Mouse (Mus musculus) liver, embryonic 14.5 days (tissue): Measurements from ENCODE around the gene F11r. TPM values are rescaled to one million over a fixed set of nuclear protein-coding genes. Genes with fewer than 3 reads are reported as not detected.

Source experiments
- ATAC-seq: fragments of 200-750 bp; cut with Nextera tagmentation; 2 replicates; pipeline ENCODE4 v1.8.0; 2017; ENCODE audit warnings: moderate number of reproducible peaks, mild to moderate bottlenecking, moderate library complexity; ENCODE audit not compliant: insufficient read depth
- DNase-seq, 3 experiments: peaks; one replicate each; pipeline ENCODE4 v3.0.0-alpha.2; 2012 to 2013; ENCODE audit warnings: low read depth in 3 of 3, low spot score in 3 of 3
- H3K27ac ChIP-seq: fragments of 300-500 bp; sonication (generic); 2 replicates; pipeline ENCODE4 v1.5.1; 2014; ENCODE audit warnings: moderate library complexity, mild to moderate bottlenecking, control low read depth, inconsistent platforms
- H3K27me3 ChIP-seq: fragments of 300-500 bp; sonication (generic); 2 replicates; pipeline ENCODE4 v1.6.1; 2014; ENCODE audit warnings: mild to moderate bottlenecking, low read length, moderate library complexity; ENCODE audit not compliant: control insufficient read depth, insufficient read depth
- H3K36me3 ChIP-seq: fragments of 300-500 bp; sonication (generic); replicated peaks from 2 replicates; pipeline ENCODE4 v1.6.1; 2014; ENCODE audit warnings: low read depth; ENCODE audit not compliant: control insufficient read depth, insufficient read depth
- H3K4me1 ChIP-seq, 2 experiments: fragments of 200-500 bp in 1 of 2; fragments of 300-500 bp in 1 of 2; sonication (generic) in 1 of 2; replicated peaks; 2 replicates each; pipeline ENCODE4 v1.6.1; 2012 to 2014; ENCODE audit warnings: antibody characterized with exemption in 1 of 2, inconsistent platforms in 1 of 2, low read length in 1 of 2; ENCODE audit not compliant: control insufficient read depth in 2 of 2, insufficient read depth in 2 of 2
- H3K4me2 ChIP-seq: fragments of 300-500 bp; sonication (generic); 2 replicates; pipeline ENCODE4 v1.6.1; 2014; ENCODE audit warnings: low read depth, mild to moderate bottlenecking, control low read depth, moderate library complexity
- H3K4me3 ChIP-seq, 2 experiments: fragments of 200-500 bp in 1 of 2; fragments of 300-500 bp in 1 of 2; sonication (generic) in 1 of 2; 2 replicates each; pipeline ENCODE4 v1.5.1; 2012 to 2014; ENCODE audit warnings: low read depth in 2 of 2, low read length in 2 of 2, mild to moderate bottlenecking in 2 of 2, control low read depth in 1 of 2, inconsistent platforms in 1 of 2, moderate library complexity in 1 of 2; ENCODE audit not compliant: insufficient read depth in 1 of 2
- H3K9ac ChIP-seq: fragments of 300-500 bp; sonication (generic); replicated peaks from 2 replicates; pipeline ENCODE4 v1.6.1; 2014; ENCODE audit warnings: mild to moderate bottlenecking, control low read depth, moderate library complexity
- H3K9me3 ChIP-seq: fragments of 300-500 bp; sonication (generic); 2 replicates; pipeline ENCODE4 v1.6.1; 2016; ENCODE audit warnings: low read length, mixed read lengths; ENCODE audit not compliant: control insufficient read depth
- CTCF ChIP-seq: IDR thresholded peaks from 2 replicates; pipeline ENCODE4 v1.5.1; 2016; ENCODE audit warnings: antibody characterized with exemption, low read depth, control low read depth
- EP300 ChIP-seq: IDR thresholded peaks from 2 replicates; pipeline ENCODE4 v1.6.1; 2016; ENCODE audit warnings: antibody characterized with exemption, low read depth
- WGBS: fragments of 180-500 bp; shearing (Covaris S2); extraction: QIAGEN DNeasy Blood & Tissue Kit; methylation state at CpG from one replicate; pipeline ENCODE4 v1.1.7; 2014; ENCODE audit not compliant: insufficient replicate concordance; 5-methylcytosine and 5-hydroxymethylcytosine counted together
- polyA plus RNA-seq, 2 experiments: library from polyadenylated mRNA; depleted of rRNA in 1 of 2; stranded (reverse) in 1 of 2; unstranded in 1 of 2; fragments of >200 nt; fragmentation: Nextera tagmentation in 1 of 2; extraction: Ambion mirVana in 1 of 2; gene quantifications; 2 replicates each; pipeline versions ENCODE4 v1.2.1 to v1.2.3; 2012 to 2014

F11r gene
- polyA plus RNA-seq, 2 experiments, result 11.9 to 13.6 TPM

DNA sequence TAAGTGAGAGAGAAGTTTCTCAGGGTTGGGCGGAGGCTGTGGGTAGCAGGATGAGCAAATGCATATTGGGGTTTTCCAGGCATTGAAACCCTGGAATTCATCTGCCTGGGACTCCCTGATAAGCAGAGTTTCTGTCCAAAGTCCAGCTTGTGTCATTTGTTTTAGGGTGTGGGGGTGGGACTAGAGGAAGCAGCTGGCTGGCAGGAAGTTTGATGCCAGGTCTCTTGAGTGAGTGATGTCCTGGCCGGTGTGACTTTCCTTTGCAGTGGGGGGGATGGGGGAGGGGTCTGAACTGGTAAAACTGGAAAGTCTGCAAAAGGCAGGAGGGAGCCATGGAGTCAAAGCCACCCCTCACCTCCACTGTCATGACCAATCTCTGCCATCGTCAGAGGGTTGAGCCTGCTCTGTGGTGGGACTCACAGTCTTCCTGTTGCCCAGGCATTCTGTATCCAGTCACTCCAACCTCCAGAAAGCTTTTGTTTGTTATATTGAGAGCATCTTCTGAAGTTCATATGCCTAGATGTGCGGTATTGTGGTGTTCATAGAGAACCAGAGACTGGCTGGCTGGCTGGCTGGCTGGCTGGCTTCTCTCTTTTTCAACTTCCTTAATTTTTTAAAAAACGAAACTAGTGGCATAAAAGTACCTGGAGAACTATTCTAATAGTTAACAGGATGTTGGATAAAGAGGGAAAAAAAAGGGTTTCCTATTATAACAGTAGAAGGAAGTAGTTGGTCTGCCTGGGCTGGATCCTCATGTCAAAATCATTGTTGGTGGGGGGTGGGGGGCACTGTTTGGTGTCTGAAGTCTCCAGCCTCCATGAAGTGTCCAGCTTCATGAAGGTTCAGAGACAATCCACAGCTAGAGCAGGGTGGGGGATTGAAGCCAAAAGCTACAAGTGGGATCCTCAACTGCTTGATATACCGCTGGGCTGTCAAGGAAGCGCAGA is 4.4 kb downstream of the F11r start:
- ATAC-seq (peak; percentile 40; the same call in 1 of the 2 replicates), DNase-seq (peak in 2 of 3 experiments; percentile 22 to 35)
- Histone ChIP-seq H3K27me3 (peaks cover 25% of the 10 kb centered on the region), H3K9ac (no peak overlapping the region), H3K4me2 (peak overlapping the region; percentile 42), H3K36me3 (no peaks in the 10 kb centered on the region), H3K4me3 (no peak overlapping the region), H3K27ac (no peak overlapping the region), H3K4me1 (peaks cover 0 to 22% of the 10 kb centered on the region in 2 experiments; a peak in 3 of 4 replicates), H3K9me3 (no peaks in the 10 kb centered on the region)
- WGBS, result 5% methylated on average over 7 of the region's 7 CpGs
- TF ChIP-seq EP300, result no peak

DNA sequence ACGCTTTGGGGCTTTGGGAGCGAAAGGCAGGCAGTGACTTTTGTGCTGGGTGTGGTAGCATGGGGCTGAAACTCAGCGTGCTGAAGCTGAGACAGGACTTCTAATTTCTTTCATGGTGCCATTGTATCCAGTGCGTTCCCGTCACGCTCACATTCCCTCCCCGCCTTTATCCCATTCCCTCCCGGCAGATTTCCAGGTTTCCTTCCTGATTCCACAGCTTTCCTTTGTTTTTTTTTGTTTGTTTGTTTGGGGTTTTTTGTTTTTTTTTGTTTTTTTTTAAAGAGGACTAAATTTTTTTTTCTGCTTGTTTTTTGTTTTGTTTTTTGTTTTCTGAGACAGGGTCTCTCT is 5.1 kb downstream of the F11r start:
- H3K4me2 ChIP-seq, result peak overlapping the region; percentile 42
- peaks cover 21% of the 10 kb centered on the region for H3K27me3 ChIP-seq
- DNase-seq (no peak), ATAC-seq (no peak)
- H3K4me3 ChIP-seq, result no peak overlapping the region
- no peak overlapping the region for H3K27ac ChIP-seq
- TF ChIP-seq EP300 (no peak), CTCF (no peak)
- 19% methylated on average over 8 of the region's 8 CpGs for WGBS
- H3K36me3 ChIP-seq, result no peaks in the 10 kb centered on the region
- peaks cover 2 to 22% of the 10 kb centered on the region in 2 experiments; a peak in 3 of 4 replicates for H3K4me1 ChIP-seq
- H3K9me3 ChIP-seq, result no peaks in the 10 kb centered on the region
- no peak overlapping the region for H3K9ac ChIP-seq

DNA sequence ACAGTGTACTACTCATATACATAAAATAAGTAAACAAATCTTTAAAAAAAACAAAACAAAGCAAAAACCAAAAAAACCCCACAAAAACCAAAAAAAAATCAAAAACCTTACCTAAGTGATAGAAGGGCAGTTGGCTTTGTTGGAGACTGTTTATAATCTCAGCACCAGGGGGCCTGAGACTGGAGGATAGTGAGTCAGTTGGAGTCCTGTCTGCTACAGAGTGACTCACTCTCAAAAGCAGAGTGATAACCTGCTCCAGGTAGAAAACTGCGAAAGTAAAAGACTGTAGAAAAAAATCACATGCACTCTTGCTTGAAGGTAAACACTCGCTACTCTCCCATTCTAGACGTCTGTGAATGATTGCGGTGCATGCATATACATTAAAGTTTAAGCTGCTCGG is 7.7 kb downstream of the F11r start:
- Histone ChIP-seq H3K36me3 (no peaks in the 10 kb centered on the region), H3K4me3 (no peak overlapping the region), H3K9ac (no peak overlapping the region), H3K27me3 (no peaks in the 10 kb centered on the region), H3K4me2 (no peak overlapping the region), H3K4me1 (peaks cover 2 to 18% of the 10 kb centered on the region in 2 experiments; a peak in 3 of 4 replicates), H3K9me3 (no peaks in the 10 kb centered on the region), H3K27ac (no peak overlapping the region)
- ATAC-seq (no peak), DNase-seq (no peak)
- TF ChIP-seq CTCF (no peak), EP300 (no peak)
- WGBS, result 69% methylated on average over 5 of the region's 5 CpGs

DNA sequence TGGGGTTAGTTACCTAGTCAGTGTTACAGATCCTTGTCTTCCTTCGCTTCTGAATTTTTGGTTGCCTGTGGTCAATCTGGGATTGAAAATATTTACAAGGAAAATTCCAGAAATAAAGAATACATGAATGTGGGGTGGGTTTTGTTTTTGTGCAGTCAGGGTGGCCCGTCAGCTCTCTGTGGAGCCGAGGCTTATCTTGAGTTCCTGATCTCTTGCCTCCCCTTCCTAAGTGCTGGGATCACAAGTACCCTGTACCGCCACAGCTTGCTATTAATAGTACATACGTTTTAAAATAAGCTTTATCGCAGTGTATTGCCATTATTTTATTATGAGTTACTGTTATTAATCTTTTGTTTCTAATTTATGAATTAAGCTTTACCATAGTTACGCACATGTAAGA is 9.5 kb downstream of the F11r start:
- 35% methylated on average over 7 of the region's 7 CpGs for WGBS
- peaks cover 2 to 8% of the 10 kb centered on the region in 2 experiments; a peak in 3 of 4 replicates for H3K4me1 ChIP-seq
- H3K27me3 ChIP-seq, result no peaks in the 10 kb centered on the region
- no peak for TF ChIP-seq CTCF
- TF ChIP-seq EP300, result no peak
- no peak overlapping the region for H3K4me3 ChIP-seq
- H3K27ac ChIP-seq, result no peak overlapping the region
- no peaks in the 10 kb centered on the region for H3K9me3 ChIP-seq
- no peak overlapping the region for H3K9ac ChIP-seq
- H3K4me2 ChIP-seq, result no peak overlapping the region
- DNase-seq (no peak), ATAC-seq (no peak)
- no peaks in the 10 kb centered on the region for H3K36me3 ChIP-seq

GRCm38 (mm10) chr1:171447692-171448091 is 10.4 kb downstream of the F11r start:
- no peak for TF ChIP-seq CTCF
- no peak for TF ChIP-seq EP300
- Histone ChIP-seq H3K36me3 (no peaks in the 10 kb centered on the region), H3K4me2 (no peak overlapping the region), H3K27ac (no peak overlapping the region), H3K27me3 (no peaks in the 10 kb centered on the region), H3K4me1 (peaks cover 2 to 5% of the 10 kb centered on the region in 2 experiments; a peak in 1 of 4 replicates), H3K4me3 (no peak overlapping the region), H3K9ac (no peak overlapping the region), H3K9me3 (no peaks in the 10 kb centered on the region)
- WGBS, result 29% methylated on average over 10 of the region's 10 CpGs
- DNase-seq (no peak), ATAC-seq (no peak)
